Mouse (Mus musculus): Measurements from ENCODE around the gene 4921511M17Rik. TPM values are rescaled to one million over a fixed set of nuclear protein-coding genes. Genes with fewer than 3 reads are reported as not detected.

The 4921511M17Rik gene
- total RNA-seq (2023) = not detected in 2 replicates

DNA sequence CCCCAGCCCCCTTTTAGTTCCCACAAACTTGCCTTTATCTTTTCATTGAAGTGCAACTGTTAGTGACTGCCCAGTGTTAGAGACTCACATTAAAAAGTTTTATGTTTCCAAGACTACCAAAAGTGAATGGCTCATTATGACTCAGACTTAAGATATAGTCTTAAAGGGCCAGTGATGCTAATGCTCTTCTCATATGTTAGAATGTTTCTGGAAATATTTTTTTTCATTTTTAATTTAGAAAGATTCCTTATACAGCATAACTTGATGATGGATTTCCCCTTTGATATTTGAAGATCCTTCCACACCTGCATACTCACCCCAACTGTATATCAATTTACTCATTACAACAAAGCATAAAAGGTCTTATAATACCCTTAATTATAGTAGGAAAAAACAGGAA, at the start of gene 4921511M17Rik:
4921511M17Rik (minus strand) TSS at position 101 of the 400 bp plus-strand sequence.

GRCm38 (mm10) chrX:154054939-154055338, 21.3 kb upstream of the 4921511M17Rik start, which contains the start of gene Gm10057:
TSS of gene Gm10057 (minus strand) at chrX:154055039.

DNA sequence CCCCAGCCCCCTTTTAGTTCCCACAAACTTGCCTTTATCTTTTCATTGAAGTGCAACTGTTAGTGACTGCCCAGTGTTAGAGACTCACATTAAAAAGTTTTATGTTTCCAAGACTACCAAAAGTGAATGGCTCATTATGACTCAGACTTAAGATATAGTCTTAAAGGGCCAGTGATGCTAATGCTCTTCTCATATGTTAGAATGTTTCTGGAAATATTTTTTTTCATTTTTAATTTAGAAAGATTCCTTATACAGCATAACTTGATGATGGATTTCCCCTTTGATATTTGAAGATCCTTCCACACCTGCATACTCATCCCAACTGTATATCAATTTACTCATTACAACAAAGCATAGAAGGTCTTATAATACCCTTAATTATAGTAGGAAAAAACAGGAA, 21.1 kb downstream of the 4921511M17Rik start, which contains the start of gene Samt1:
Samt1 (minus strand) TSS at position 101 of the 400 bp plus-strand sequence.

Other genes starting within 250 kb of the 4921511M17Rik start
- not detected in 2 replicates for gene Spin2c, start 201.6 kb downstream of the 4921511M17Rik start, total RNA-seq (2023)
- not detected in 2 replicates for gene Samt1, start 21.2 kb downstream of the 4921511M17Rik start, total RNA-seq (2023)
- not detected in 2 replicates for gene Gm10057, start 21.2 kb upstream of the 4921511M17Rik start, total RNA-seq (2023)
- not detected in 2 replicates for gene Gm15140, start 86.9 kb upstream of the 4921511M17Rik start, total RNA-seq (2023)

Data from neutrophil, adult 65 days (primary cell).